Mouse (Mus musculus): ENCODE data around the gene Tmbim1.

GRCm38 (mm10) chr1:74352532-74353096 lies 47.2 kb upstream of the Tmbim1 start:
- TF ChIP-seq ZNF384 (IDR thresholded peaks at IDR 0.05; ENCODE audit: low read depth, low read length) (no peak), CHD2 (IDR thresholded peaks at IDR 0.05; ENCODE audit: low read depth, low read length) (no peak), MAFK (IDR thresholded peaks at IDR 0.05; ENCODE audit: insufficient read depth, low read depth, low read length) (no peak), HCFC1 (IDR thresholded peaks at IDR 0.05; ENCODE audit: borderline replicate concordance, insufficient read depth, low read length) (no peak)

Data from ES-E14 (cell line).